Mouse (Mus musculus) bone marrow macrophage, adult 2 months (primary cell): ENCODE results near the gene Kptn. TPM values are rescaled to one million over a fixed set of nuclear protein-coding genes. Genes with fewer than 3 reads are reported as not detected.

ENCODE experiments used
- H3K27ac ChIP-seq: 2 replicates; pipeline ENCODE4 v1.5.1; 2012; ENCODE audit warnings: low read depth, low read length; ENCODE audit not compliant: insufficient read depth
- H3K4me1 ChIP-seq: 2 replicates; pipeline ENCODE4 v1.6.1; 2012; ENCODE audit warnings: low read length; ENCODE audit not compliant: control insufficient read depth, insufficient read depth
- H3K4me3 ChIP-seq: 2 replicates; pipeline ENCODE4 v1.5.1; 2012; ENCODE audit warnings: mild to moderate bottlenecking, low read length, moderate library complexity; ENCODE audit not compliant: insufficient read depth
- CTCF ChIP-seq: IDR thresholded peaks from 2 replicates; pipeline ENCODE4 v1.5.1; 2012; ENCODE audit warnings: low read depth, mild to moderate bottlenecking, low read length, moderate library complexity
- POLR2A ChIP-seq: IDR thresholded peaks from 2 replicates; pipeline ENCODE4 v1.6.1; 2012; ENCODE audit warnings: mild to moderate bottlenecking, low read depth, low read length, borderline replicate concordance
- polyA plus RNA-seq: library from polyadenylated mRNA; stranded (reverse); fragments of >200 nt; gene quantifications from 2 replicates; pipeline ENCODE4 v1.2.4, GENCODE M21; 2012; ENCODE audit not compliant: missing spikeins, insufficient read depth, insufficient read length

The Kptn gene
- polyA plus RNA-seq, 1 experiment: 11.8 TPM

- Histone ChIP-seq H3K4me3 (peak overlapping the region; percentile 90), H3K27ac (no peak overlapping the region), H3K4me1 (peaks cover 52% of the 10 kb centered on the region)
- TF ChIP-seq CTCF: no peak
Observed at GRCm38 (mm10) chr7:16099901-16100300, 19.8 kb upstream of the Kptn start.

DNA sequence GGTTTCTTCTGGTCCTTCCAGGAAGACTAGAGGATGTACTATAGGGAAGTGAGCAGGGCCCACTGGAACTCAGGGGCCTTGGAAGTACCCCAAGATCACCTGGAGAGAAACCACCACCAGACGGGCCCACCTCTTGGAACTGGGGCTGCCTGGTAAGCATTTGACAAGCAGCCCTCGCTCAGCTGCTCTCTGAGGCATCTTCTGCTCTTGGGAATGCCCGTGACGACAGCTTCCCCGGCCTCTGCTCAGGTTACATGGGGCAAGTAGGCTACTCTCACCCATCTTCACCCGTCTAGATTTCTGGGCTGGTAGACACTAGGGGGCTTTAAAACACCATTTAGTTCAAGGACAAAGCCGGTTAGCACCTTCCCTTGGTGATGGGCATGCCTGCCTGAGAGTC, 18.6 kb upstream of the Kptn start:
- Histone ChIP-seq H3K27ac (no peak overlapping the region), H3K4me3 (no peak overlapping the region), H3K4me1 (peaks cover 52% of the 10 kb centered on the region)
- no peak for TF ChIP-seq POLR2A
- TF ChIP-seq CTCF: no peak

DNA sequence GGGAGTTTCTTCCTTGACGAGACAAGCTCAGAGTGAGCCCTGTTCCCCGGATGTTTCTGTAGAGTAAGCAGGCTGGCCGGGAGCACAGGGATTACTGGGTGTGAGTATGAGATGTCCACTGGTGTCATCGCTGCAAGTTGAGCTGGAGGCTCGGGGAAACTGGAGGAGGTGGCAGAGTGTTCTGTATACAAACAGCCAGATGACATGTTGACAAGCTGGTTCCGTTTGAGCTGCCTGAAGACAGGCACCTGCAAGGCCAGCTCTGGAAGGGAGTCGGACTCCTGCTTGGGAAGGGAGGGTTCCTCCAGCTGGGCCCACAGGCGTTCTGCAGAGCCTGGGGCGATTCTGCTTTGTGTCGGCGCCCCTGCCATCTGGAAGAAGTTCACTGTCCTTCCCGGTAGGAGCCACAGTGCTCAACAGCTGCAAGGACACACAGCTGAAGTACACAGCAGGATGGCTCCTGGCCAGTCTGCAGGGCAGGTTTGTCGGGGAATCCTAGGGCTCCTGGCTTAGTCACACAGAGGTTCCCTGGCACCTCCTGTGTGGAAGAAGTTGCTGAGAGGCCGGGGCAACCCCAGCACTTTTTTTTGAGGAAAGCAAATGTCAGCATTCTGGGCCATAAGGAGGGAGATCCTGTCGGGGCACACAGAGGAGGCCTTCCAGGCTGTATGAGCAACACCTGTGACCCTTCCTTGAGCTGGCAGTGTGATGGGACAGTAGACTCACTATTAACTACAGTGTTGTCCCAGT, 17.8 kb upstream of the Kptn start:
- peaks cover 47% of the 10 kb centered on the region for H3K4me1 ChIP-seq
- no peak overlapping the region for H3K27ac ChIP-seq
- TF ChIP-seq POLR2A (no peak), CTCF (no peak)
- no peak overlapping the region for H3K4me3 ChIP-seq

- Histone ChIP-seq H3K4me1 (peaks cover 41% of the 10 kb centered on the region), H3K4me3 (no peak overlapping the region), H3K27ac (no peak overlapping the region)
- TF ChIP-seq POLR2A (no peak), CTCF (no peak)
Observed at GRCm38 (mm10) chr7:16102686-16103226, 16.9 kb upstream of the Kptn start.

GRCm38 (mm10) chr7:16103760-16104159, 15.9 kb upstream of the Kptn start:
- H3K4me1 ChIP-seq: peaks cover 40% of the 10 kb centered on the region

GRCm38 (mm10) chr7:16104611-16105388, 14.9 kb upstream of the Kptn start:
- H3K4me3 ChIP-seq: no peak overlapping the region
- TF ChIP-seq CTCF (no peak), POLR2A (no peak)
- peaks cover 40% of the 10 kb centered on the region for H3K4me1 ChIP-seq
- H3K27ac ChIP-seq: no peak overlapping the region

More at GRCm38 (mm10) chr7:16103760-16104159, 15.9 kb upstream of the Kptn start:
- no peak for TF ChIP-seq POLR2A
- TF ChIP-seq CTCF: no peak
- Histone ChIP-seq H3K27ac (0 out of 2 replicates have a peak overlapping the region, but pooled peaks have one; percentile 11), H3K4me3 (no peak overlapping the region)

- Histone ChIP-seq H3K4me3 (no peak overlapping the region), H3K27ac (no peak overlapping the region), H3K4me1 (peaks cover 8% of the 10 kb centered on the region)
- TF ChIP-seq POLR2A (no peak), CTCF (no peak)
Observed at GRCm38 (mm10) chr7:16108886-16109542, 10.7 kb upstream of the Kptn start.

DNA sequence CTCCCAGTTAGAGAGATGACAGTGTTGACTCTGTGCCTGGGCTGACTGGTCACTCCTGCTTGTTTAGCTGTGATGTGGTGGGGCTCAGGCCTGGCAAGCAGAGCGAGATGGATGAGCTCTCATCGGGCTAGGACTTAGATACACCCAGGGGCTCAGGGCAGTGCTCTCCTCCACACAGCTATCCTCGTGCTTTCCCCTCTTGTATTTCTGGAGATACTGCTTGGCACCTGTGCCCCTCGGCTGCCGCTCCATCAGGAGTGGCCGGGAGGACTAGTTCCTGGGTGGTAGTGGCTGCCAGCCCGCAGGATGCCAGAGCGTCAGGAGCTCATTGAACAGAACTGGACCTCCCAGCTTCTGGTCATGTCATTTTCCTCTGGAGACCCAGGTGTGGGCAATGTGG, 9.5 kb upstream of the Kptn start:
- no peaks in the 10 kb centered on the region; the same call in 1 of the 2 replicates for H3K4me1 ChIP-seq
- no peak overlapping the region for H3K4me3 ChIP-seq
- H3K27ac ChIP-seq: no peak overlapping the region
- TF ChIP-seq CTCF: no peak
- no peak for TF ChIP-seq POLR2A

DNA sequence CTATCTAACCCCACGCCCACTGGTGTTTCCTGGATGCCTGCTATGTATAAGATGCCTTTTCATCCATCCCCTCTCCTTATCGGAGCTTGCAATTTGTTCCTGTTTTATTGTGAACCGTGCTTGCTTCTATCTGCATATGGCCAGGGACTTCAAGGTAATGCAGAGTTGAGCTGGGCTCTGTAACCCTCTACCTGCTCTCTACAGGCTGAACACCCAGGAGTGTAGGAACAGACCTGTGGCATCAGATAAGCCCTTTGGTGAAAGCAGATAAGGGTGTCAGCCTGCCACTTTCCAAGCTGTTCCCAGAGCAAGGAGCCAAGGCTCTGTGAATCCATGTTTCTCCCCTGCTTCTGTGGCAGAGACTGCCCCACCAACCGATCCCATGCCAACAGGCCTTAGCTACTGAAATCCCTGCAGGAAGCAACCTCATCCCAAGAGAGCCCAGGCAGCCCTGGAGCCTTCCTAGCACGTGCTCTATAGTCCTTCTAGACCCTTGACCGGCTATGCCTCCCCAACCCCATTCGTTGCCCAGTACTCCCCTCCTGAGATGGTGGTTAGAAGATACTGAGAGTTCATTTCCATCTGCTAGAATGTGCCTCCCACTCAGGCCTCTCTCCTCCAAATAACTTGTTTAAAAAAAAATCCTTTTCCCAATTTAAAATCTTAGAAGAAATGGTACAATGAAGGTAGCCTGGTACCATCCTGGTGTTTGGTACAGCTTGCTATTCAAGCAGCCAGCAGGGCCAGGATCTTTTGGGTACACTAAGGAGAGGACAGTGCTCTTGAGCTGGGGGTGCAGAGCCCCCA, 8.2 kb upstream of the Kptn start:
- H3K4me3 ChIP-seq: no peak overlapping the region
- TF ChIP-seq CTCF (no peak), POLR2A (no peak)
- H3K4me1 ChIP-seq: peaks cover 4% of the 10 kb centered on the region; the same call in 1 of the 2 replicates
- no peak overlapping the region for H3K27ac ChIP-seq
